ENCODE assay signal across 14 mouse cellular contexts in the genomic region with DNA sequence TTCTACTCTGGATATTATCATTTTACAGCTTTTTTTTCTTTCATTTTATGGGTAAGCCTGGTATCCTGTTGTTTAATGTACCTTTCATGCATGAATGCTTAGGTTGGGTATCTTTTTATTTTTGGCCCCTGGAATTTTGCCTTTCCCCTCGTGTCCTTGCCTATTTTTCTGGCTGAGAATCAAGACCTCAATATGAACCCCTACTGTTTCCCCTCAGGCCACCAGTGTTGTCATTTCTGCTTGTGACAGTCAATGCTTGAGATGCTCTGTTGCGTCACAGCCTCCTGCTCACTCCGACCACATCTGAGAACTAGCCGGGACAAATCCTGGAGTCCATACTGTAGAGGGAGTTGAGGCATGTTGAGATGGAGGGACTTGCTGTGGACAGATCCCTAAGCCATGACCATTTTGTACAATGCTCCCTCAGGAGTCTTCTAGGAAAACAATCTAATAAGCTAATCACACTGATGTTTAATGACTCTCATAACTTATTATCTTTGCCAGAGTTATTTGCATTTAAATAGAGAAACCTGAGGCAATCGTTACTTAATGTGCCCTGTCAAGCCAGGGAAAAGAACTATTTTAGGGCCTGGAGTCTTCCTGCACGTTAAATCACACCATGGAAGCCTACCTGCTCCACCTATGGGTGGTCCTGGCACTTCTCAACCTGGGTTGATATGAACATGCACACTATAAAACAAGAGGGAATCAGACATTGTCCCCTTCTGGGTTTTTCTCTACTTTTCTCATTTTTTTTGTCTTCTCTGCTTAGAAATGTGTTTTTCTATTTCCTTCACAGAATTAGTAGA.
A peak's percentile ranks its signal among the peaks of the same experiment; 100 is the strongest.
DNase-seq lines count a peak whose midpoint lies in the region; ATAC-seq and TF ChIP-seq lines count a peak whose summit lies in the region.
"Had no signal": no experiment of that assay in that cellular context is flagged by ENCODE, and none has a peak within 500 bp of the region (broad histone marks: within the 10 kb centered on the region; RNA-seq: fewer than 3 reads in every experiment).

No protein-coding gene starts in this region.

- H3K9ac ChIP-seq in neural tube, embryonic 11.5 days (ENCODE audit: low read length): no peak overlapping the region
- H3K9ac ChIP-seq in hindbrain, embryonic 15.5 days: no peak overlapping the region
- no peak overlapping the region for H3K9ac ChIP-seq in heart, adult 2 months (ENCODE audit: low read depth, low read length)
- H3K9ac ChIP-seq: heart, embryonic 15.5 days; midbrain, embryonic 15.5 days had no signal

- no peak overlapping the region for H3K27ac ChIP-seq in gastrocnemius, adult 2 months
- no peak overlapping the region for H3K27ac ChIP-seq in neural tube, embryonic 11.5 days (ENCODE audit: low read depth, low read length)
- H3K27ac ChIP-seq in hindbrain, embryonic 15.5 days (replicated peaks): peak overlapping the region; percentile 59; the same call in 1 of the 2 replicates
- H3K27ac ChIP-seq in heart, adult 2 months: no peak overlapping the region
- no peak overlapping the region for H3K27ac ChIP-seq in thymus, adult 2 months (ENCODE audit: control insufficient read depth, insufficient read depth, low read length)
- H3K27ac ChIP-seq: heart, embryonic 15.5 days; midbrain, embryonic 15.5 days had no signal

- TF ChIP-seq EP300 in heart, adult 2 months (IDR thresholded peaks at IDR 0.05; ENCODE audit: insufficient read depth, low read depth, low read length): no peak

- peak; percentile 10; the same call in 1 of the 2 replicates for TF ChIP-seq CTCF in gastrocnemius, adult 2 months (IDR thresholded peaks at IDR 0.05)
- TF ChIP-seq CTCF in heart, adult 2 months (IDR thresholded peaks at IDR 0.05): no peak
- no peak for TF ChIP-seq CTCF in thymus, adult 2 months (IDR thresholded peaks at IDR 0.05; ENCODE audit: borderline replicate concordance, control insufficient read depth, extremely low read depth, insufficient read depth, low read length, poor library complexity)

- intact Hi-C loops in gastrocnemius, adult 2 months (cut with DNase I): no loop called here
- intact Hi-C loops in heart, adult 2 months (cut with DNase I): no loop called here

- WGBS in neural tube, embryonic 11.5 days: 37% methylated on average over 6 of the region's 6 CpGs
- WGBS in hindbrain, embryonic 15.5 days: 19% methylated on average over 6 of the region's 6 CpGs
- 52% methylated on average over 6 of the region's 6 CpGs for WGBS in heart, adult 2 months
- WGBS in thymus, adult 2 months: 65% methylated on average over 6 of the region's 6 CpGs

- peak; percentile 74; the same call in 1 of the 2 replicates for ATAC-seq in neural tube, embryonic 11.5 days (ENCODE audit: insufficient read depth, low FRiP score, low TSS enrichment)
- peak; percentile 59; the same call in 1 of the 2 replicates for ATAC-seq in hindbrain, embryonic 15.5 days (ENCODE audit: low FRiP score, low read depth)
- ATAC-seq: forebrain, embryonic 14.5 days; midbrain, embryonic 15.5 days had no signal

- H3K4me3 ChIP-seq in gastrocnemius, adult 2 months: no peak overlapping the region
- H3K4me3 ChIP-seq in neural tube, embryonic 11.5 days (ENCODE audit: low read depth, low read length): no peak overlapping the region
- no peak overlapping the region for H3K4me3 ChIP-seq in hindbrain, embryonic 15.5 days
- no peak overlapping the region for H3K4me3 ChIP-seq in heart, adult 2 months
- no peak overlapping the region for H3K4me3 ChIP-seq in thymus, adult 2 months (ENCODE audit: control insufficient read depth, insufficient read depth, low read length)
- H3K4me3 ChIP-seq: heart, embryonic 15.5 days; midbrain, embryonic 15.5 days had no signal

- no peaks in the 10 kb centered on the region for H3K36me3 ChIP-seq in neural tube, embryonic 11.5 days (ENCODE audit: control insufficient read depth, insufficient read depth, low read length)
- no peaks in the 10 kb centered on the region for H3K36me3 ChIP-seq in hindbrain, embryonic 15.5 days
- no peaks in the 10 kb centered on the region for H3K36me3 ChIP-seq in heart, adult 2 months (ENCODE audit: control insufficient read depth, insufficient read depth, low read length)
- no peaks in the 10 kb centered on the region for H3K36me3 ChIP-seq in thymus, adult 2 months (ENCODE audit: control insufficient read depth, insufficient read depth, low read length)
- H3K36me3 ChIP-seq: G1E; heart, embryonic 15.5 days; midbrain, embryonic 15.5 days had no signal

- H3K4me1 ChIP-seq in neural tube, embryonic 11.5 days (ENCODE audit: control insufficient read depth, insufficient read depth, low read length): peaks cover 8% of the 10 kb centered on the region
- H3K4me1 ChIP-seq in hindbrain, embryonic 15.5 days (replicated peaks): peaks cover 18% of the 10 kb centered on the region
- no peaks in the 10 kb centered on the region; the same call in 1 of the 2 replicates for H3K4me1 ChIP-seq in heart, adult 2 months (ENCODE audit: control insufficient read depth, insufficient read depth, low read length)
- no peaks in the 10 kb centered on the region for H3K4me1 ChIP-seq in thymus, adult 2 months (replicated peaks; ENCODE audit: control insufficient read depth, insufficient read depth, low read length)
- H3K4me1 ChIP-seq: heart, embryonic 15.5 days had no signal

- H3K79me2 ChIP-seq in heart, adult 2 months (replicated peaks; ENCODE audit: control insufficient read depth, insufficient read depth, low read length): no peaks in the 10 kb centered on the region

- no peak for TF ChIP-seq POLR2A in heart, adult 2 months (IDR thresholded peaks at IDR 0.05; ENCODE audit: insufficient read depth, low read depth, low read length)
- no peak for TF ChIP-seq POLR2A in thymus, adult 2 months (IDR thresholded peaks at IDR 0.05; ENCODE audit: control insufficient read depth, extremely low read depth, insufficient read depth, low read length, poor library complexity)

- no peak for DNase-seq in gastrocnemius, adult 2 months
- DNase-seq in gastrocnemius, postnatal 25 days: no peak
- DNase-seq in neural tube, embryonic 11.5 days (ENCODE audit: low spot score): no peak
- no peak for DNase-seq in neural tube, embryonic 10.5 days (ENCODE audit: extremely low spot score, low spot score)
- no peak for DNase-seq in heart, adult 2 months
- no peak for DNase-seq in thymus, adult 2 months
- DNase-seq: adrenal gland, postnatal 14 days; heart, adult 11 months; lung, postnatal 36 days had no signal

- H3K9me3 ChIP-seq in neural tube, embryonic 11.5 days (ENCODE audit: control insufficient read depth, low read length): no peaks in the 10 kb centered on the region
- H3K9me3 ChIP-seq in hindbrain, embryonic 15.5 days: no peaks in the 10 kb centered on the region
- H3K9me3 ChIP-seq: G1E; heart, embryonic 15.5 days; midbrain, embryonic 15.5 days had no signal

- no peaks in the 10 kb centered on the region for H3K27me3 ChIP-seq in neural tube, embryonic 11.5 days (ENCODE audit: control insufficient read depth, insufficient read depth, low read length)
- H3K27me3 ChIP-seq in hindbrain, embryonic 15.5 days: no peaks in the 10 kb centered on the region
- no peaks in the 10 kb centered on the region for H3K27me3 ChIP-seq in heart, adult 2 months (ENCODE audit: control insufficient read depth, insufficient read depth, low read length)
- H3K27me3 ChIP-seq in thymus, adult 2 months (ENCODE audit: control insufficient read depth, insufficient read depth, low read length): 0 out of 2 replicates have a peak, but pooled peaks cover 2% of the 10 kb centered on the region
- H3K27me3 ChIP-seq: heart, embryonic 15.5 days; midbrain, embryonic 15.5 days had no signal

- H3K4me2 ChIP-seq in neural tube, embryonic 11.5 days (ENCODE audit: low read depth): no peak overlapping the region
- no peak overlapping the region for H3K4me2 ChIP-seq in hindbrain, embryonic 15.5 days
- H3K4me2 ChIP-seq: heart, embryonic 15.5 days; midbrain, embryonic 15.5 days had no signal
